Mouse (Mus musculus): ENCODE results near the gene Gpr152. TPM values are rescaled to one million over a fixed set of nuclear protein-coding genes. Genes with fewer than 3 reads are reported as not detected.
A peak's percentile ranks its signal among the peaks of the same experiment; 100 is the strongest.

The Gpr152 gene
- total RNA-seq, 1 experiment from 2014 or later = not detected

- ATAC-seq (replicated peaks; ENCODE audit: insufficient number of reproducible peaks, low FRiP score, low TSS enrichment, poor library complexity, severe bottlenecking) = no peak
These were observed 49.5 kb downstream of the Gpr152 start for GRCm38 (mm10) chr19:4189051-4189620.

- ATAC-seq (replicated peaks; ENCODE audit: insufficient number of reproducible peaks, low FRiP score, low TSS enrichment, poor library complexity, severe bottlenecking) = peak; percentile 63
These were observed 51.3 kb downstream of the Gpr152 start, which contains the start of gene Tbc1d10c for GRCm38 (mm10) chr19:4190831-4191334. Gene Tbc1d10c (minus strand): TSS chr19:4191284.

GRCm38 (mm10) chr19:4191528-4192250, 52.1 kb downstream of the Gpr152 start, which contains the start of gene Ppp1ca:
Gene Ppp1ca (plus strand): TSS chr19:4192065.
- peak; percentile 71 for ATAC-seq (replicated peaks; ENCODE audit: insufficient number of reproducible peaks, low FRiP score, low TSS enrichment, poor library complexity, severe bottlenecking)

- no peak for ATAC-seq (replicated peaks; ENCODE audit: insufficient number of reproducible peaks, low FRiP score, low TSS enrichment, poor library complexity, severe bottlenecking)
These were observed 52.8 kb downstream of the Gpr152 start for GRCm38 (mm10) chr19:4192251-4192985.

GRCm38 (mm10) chr19:4193129-4193528, 53.5 kb downstream of the Gpr152 start:
- no peak for ATAC-seq (replicated peaks; ENCODE audit: insufficient number of reproducible peaks, low FRiP score, low TSS enrichment, poor library complexity, severe bottlenecking)

GRCm38 (mm10) chr19:4194021-4194724, 54.6 kb downstream of the Gpr152 start:
- no peak for ATAC-seq (replicated peaks; ENCODE audit: insufficient number of reproducible peaks, low FRiP score, low TSS enrichment, poor library complexity, severe bottlenecking)

DNA sequence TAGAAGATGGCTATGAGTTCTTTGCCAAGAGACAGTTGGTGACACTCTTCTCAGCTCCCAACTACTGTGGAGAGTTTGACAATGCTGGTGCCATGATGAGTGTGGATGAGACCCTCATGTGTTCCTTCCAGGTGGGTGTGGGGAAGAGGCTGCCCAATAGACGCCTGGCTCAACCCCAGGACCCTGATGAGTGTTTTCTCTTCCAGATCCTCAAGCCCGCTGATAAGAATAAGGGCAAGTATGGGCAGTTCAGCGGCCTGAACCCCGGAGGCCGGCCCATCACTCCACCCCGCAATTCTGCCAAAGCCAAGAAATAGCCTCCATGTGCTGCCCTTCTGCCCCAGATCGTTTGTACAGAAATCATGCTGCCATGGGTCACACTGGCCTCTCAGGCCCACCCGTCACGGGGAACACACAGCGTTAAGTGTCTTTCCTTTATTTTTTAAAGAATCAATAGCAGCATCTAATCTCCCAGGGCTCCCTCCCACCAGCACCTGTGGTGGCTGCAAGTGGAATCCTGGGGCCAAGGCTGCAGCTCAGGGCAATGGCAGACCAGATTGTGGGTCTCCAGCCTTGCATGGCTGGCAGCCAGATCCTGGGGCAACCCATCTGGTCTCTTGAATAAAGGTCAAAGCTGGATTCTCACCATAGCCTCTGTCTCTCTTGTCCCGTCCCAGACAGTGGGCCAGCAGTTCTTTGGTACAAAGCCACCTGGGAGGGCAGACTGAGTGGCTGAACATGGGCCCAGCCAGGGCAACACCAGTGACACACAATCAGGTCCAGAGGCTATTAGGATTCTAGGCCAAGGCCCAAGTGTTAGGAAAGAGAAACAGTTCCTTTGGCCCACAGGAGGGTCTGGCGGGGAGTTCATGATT, 55.4 kb downstream of the Gpr152 start:
- ATAC-seq (replicated peaks; ENCODE audit: insufficient number of reproducible peaks, low FRiP score, low TSS enrichment, poor library complexity, severe bottlenecking) = no peak

Other genes with a start within 250 kb of the Gpr152 start
- 181 to 259 TPM (median 252 TPM) in 3 replicates for gene Tcirg1, start 232.7 kb upstream of the Gpr152 start, total RNA-seq (2017)
- gene Ndufs8, start 227.0 kb upstream of the Gpr152 start, total RNA-seq (2017) = 27.2 to 46.8 TPM (median 33.1 TPM) in 3 replicates
- gene Aldh3b1, start 210.0 kb upstream of the Gpr152 start, total RNA-seq (2017) = 54.5 to 74.4 TPM (median 57.2 TPM) in 3 replicates
- gene Unc93b1, start 204.6 kb upstream of the Gpr152 start, total RNA-seq (2017) = 243 to 349 TPM (median 322 TPM) in 3 replicates
- gene Aldh3b3, start 181.1 kb upstream of the Gpr152 start, total RNA-seq (2017) = not detected in 3 replicates
- not detected in 3 replicates for gene Aldh3b2, start 167.5 kb upstream of the Gpr152 start, total RNA-seq (2017)
- gene Acy3, start 153.2 kb upstream of the Gpr152 start, total RNA-seq (2017) = not detected in 3 replicates
- not detected in 3 replicates for gene Tbx10, start 147.0 kb upstream of the Gpr152 start, total RNA-seq (2017)
- 2.3 to 11.1 TPM (median 2.3 TPM) in 3 replicates for gene Nudt8, start 139.2 kb upstream of the Gpr152 start, total RNA-seq (2017)
- gene Gm49405, start 139.2 kb upstream of the Gpr152 start, total RNA-seq (2017) = 0.57 to 1.7 TPM (median 1.2 TPM) in 3 replicates
- gene Doc2g, start 136.5 kb upstream of the Gpr152 start, total RNA-seq (2017) = 3.1 TPM in 2 of 3 replicates, not detected in the other
- gene Ndufv1, start 127.0 kb upstream of the Gpr152 start, total RNA-seq (2017) = 74.5 to 108 TPM (median 103 TPM) in 3 replicates
- 101 to 129 TPM (median 104 TPM) in 3 replicates for gene Gstp1, start 101.8 kb upstream of the Gpr152 start, total RNA-seq (2017)
- not detected in 3 replicates for gene Gstp2, start 93.8 kb upstream of the Gpr152 start, total RNA-seq (2017)
- gene Gstp3, start 80.2 kb upstream of the Gpr152 start, total RNA-seq (2017) = 2.8 to 10.8 TPM (median 5.8 TPM) in 3 replicates
- gene Cabp2, start 58.2 kb upstream of the Gpr152 start, total RNA-seq (2017) = not detected in 3 replicates
- 77.3 to 120 TPM (median 92.6 TPM) in 3 replicates for gene Cdk2ap2, start 42.6 kb upstream of the Gpr152 start, total RNA-seq (2017)
- gene Pitpnm1, start 39.8 kb upstream of the Gpr152 start, total RNA-seq (2017) = 127 to 142 TPM (median 137 TPM) in 3 replicates
- 94.2 to 132 TPM (median 124 TPM) in 3 replicates for gene Aip, start 13.9 kb upstream of the Gpr152 start, total RNA-seq (2017)
- gene Cabp4, start 4.2 kb downstream of the Gpr152 start, total RNA-seq (2017) = not detected in 3 replicates
- 209 to 226 TPM (median 217 TPM) in 3 replicates for gene Coro1b, start 8.8 kb downstream of the Gpr152 start, total RNA-seq (2017)
- 133 to 326 TPM (median 178 TPM) in 3 replicates for gene Ptprcap, start 13.8 kb downstream of the Gpr152 start, total RNA-seq (2017)
- gene Rps6kb2, start 23.6 kb downstream of the Gpr152 start, total RNA-seq (2017) = 22.8 to 27.8 TPM (median 27.0 TPM) in 3 replicates
- 14.1 to 18.7 TPM (median 14.2 TPM) in 3 replicates for gene Carns1, start 35.7 kb downstream of the Gpr152 start, total RNA-seq (2017)
- 71.5 to 178 TPM (median 83.5 TPM) in 3 replicates for gene Tbc1d10c, start 51.5 kb downstream of the Gpr152 start, total RNA-seq (2017)
- 479 to 544 TPM (median 541 TPM) in 3 replicates for gene Ppp1ca, start 52.3 kb downstream of the Gpr152 start, total RNA-seq (2017)
- 19.1 to 26.3 TPM (median 20.7 TPM) in 3 replicates for gene Rad9a, start 61.9 kb downstream of the Gpr152 start, total RNA-seq (2017)
- gene Clcf1, start 74.5 kb downstream of the Gpr152 start, total RNA-seq (2017) = 10.2 to 28.8 TPM (median 19.7 TPM) in 3 replicates
- not detected in 3 replicates for gene AC109138.7, start 74.6 kb downstream of the Gpr152 start, total RNA-seq (2017)
- gene Pold4, start 92.1 kb downstream of the Gpr152 start, total RNA-seq (2017) = 94.0 to 149 TPM (median 107 TPM) in 3 replicates
- 23.7 to 30.6 TPM (median 27.0 TPM) in 3 replicates for gene Ssh3, start 129.4 kb downstream of the Gpr152 start, total RNA-seq (2017)
- gene Ankrd13d, start 143.3 kb downstream of the Gpr152 start, total RNA-seq (2017) = 2.4 to 21.5 TPM (median 12.0 TPM) in 3 replicates
- gene Grk2, start 166.4 kb downstream of the Gpr152 start, total RNA-seq (2017) = 270 to 475 TPM (median 366 TPM) in 3 replicates